Mouse (Mus musculus) kidney, postnatal 36 days (tissue): ENCODE data around the gene Nelfcd.

Experiments used
- DNase-seq, 2 experiments: peaks; one replicate each; pipeline ENCODE4 v3.0.0; 2021 to 2022; ENCODE audit warnings: mixed read lengths in 2 of 2

The Nelfcd gene

GRCm38 (mm10) chr2:174437697-174437982 lies 22.0 kb downstream of the Nelfcd start:
- DNase-seq, result peak; percentile 16 to 24

GRCm38 (mm10) chr2:174438181-174438580 lies 22.6 kb downstream of the Nelfcd start:
- no peak for DNase-seq

- peak; percentile 83 to 92 for DNase-seq
Measured at GRCm38 (mm10) chr2:174438737-174439449, 23.3 kb downstream of the Nelfcd start, which contains the start of gene Ctsz. Gene Ctsz (minus strand): TSS chr2:174439039.

GRCm38 (mm10) chr2:174439450-174439838 lies 23.8 kb downstream of the Nelfcd start:
- DNase-seq, result no peak

GRCm38 (mm10) chr2:174439961-174440360 lies 24.4 kb downstream of the Nelfcd start:
- no peak for DNase-seq

- DNase-seq, result no peak
Measured at GRCm38 (mm10) chr2:174441898-174442297, 26.3 kb downstream of the Nelfcd start.

GRCm38 (mm10) chr2:174442460-174442859 lies 26.9 kb downstream of the Nelfcd start:
- no peak for DNase-seq

- DNase-seq, result no peak
Measured at GRCm38 (mm10) chr2:174443046-174443445, 27.4 kb downstream of the Nelfcd start.

GRCm38 (mm10) chr2:174444359-174444758 lies 28.8 kb downstream of the Nelfcd start:
- DNase-seq, result no peak

GRCm38 (mm10) chr2:174445018-174445417 lies 29.4 kb downstream of the Nelfcd start:
- DNase-seq, result no peak

GRCm38 (mm10) chr2:174446492-174446891 lies 30.9 kb downstream of the Nelfcd start:
- DNase-seq, result no peak

- DNase-seq, result no peak
Measured at GRCm38 (mm10) chr2:174446905-174447304, 31.3 kb downstream of the Nelfcd start.

GRCm38 (mm10) chr2:174448405-174448804 lies 32.8 kb downstream of the Nelfcd start:
- no peak for DNase-seq

- no peak for DNase-seq
Measured at GRCm38 (mm10) chr2:174450353-174450752, 34.7 kb downstream of the Nelfcd start, which contains the start of gene Tubb1. Gene Tubb1 (plus strand): TSS chr2:174450695.

GRCm38 (mm10) chr2:174453681-174454080 lies 38.1 kb downstream of the Nelfcd start:
- DNase-seq, result peak; percentile 10 to 51

GRCm38 (mm10) chr2:174459365-174459764 lies 43.8 kb downstream of the Nelfcd start:
- DNase-seq, result no peak

- no peak for DNase-seq
Measured at GRCm38 (mm10) chr2:174463370-174463769, 47.8 kb downstream of the Nelfcd start.

GRCm38 (mm10) chr2:174463789-174464523 lies 48.4 kb downstream of the Nelfcd start, which contains the start of gene Atp5e:
Gene Atp5e (minus strand): TSS chr2:174464105.
- peak; percentile 98 for DNase-seq

- no peak for DNase-seq
Measured at GRCm38 (mm10) chr2:174470333-174470732, 54.7 kb downstream of the Nelfcd start.

GRCm38 (mm10) chr2:174470786-174471405 lies 55.3 kb downstream of the Nelfcd start:
- DNase-seq, result no peak

- DNase-seq, result no peak
Measured at GRCm38 (mm10) chr2:174472407-174472806, 56.8 kb downstream of the Nelfcd start.

- DNase-seq, result peak; percentile 100
Measured at GRCm38 (mm10) chr2:174472818-174473549, 57.4 kb downstream of the Nelfcd start, which contains the start of gene Prelid3b. Gene Prelid3b (minus strand): TSS chr2:174473081.

- no peak for DNase-seq
Measured at GRCm38 (mm10) chr2:174473550-174473927, 57.9 kb downstream of the Nelfcd start.
